Mouse (Mus musculus) lung, postnatal 0 days (tissue): ENCODE data around the gene Cap2.

ENCODE experiments used
- CTCF ChIP-seq: IDR thresholded peaks from 2 replicates; pipeline ENCODE4 v1.5.1; 2016; ENCODE audit warnings: antibody characterized with exemption, mild to moderate bottlenecking
- EP300 ChIP-seq: IDR thresholded peaks from 2 replicates; pipeline ENCODE4 v1.6.1; 2016; ENCODE audit warnings: antibody characterized with exemption, mild to moderate bottlenecking, control low read depth

- no peak for TF ChIP-seq CTCF
- peak; percentile 89 for TF ChIP-seq EP300
Observed at GRCm38 (mm10) chr13:46696788-46697187, 195.1 kb downstream of the Cap2 start.
